Mouse (Mus musculus): ENCODE data around the gene Odf3l1. TPM values are rescaled to one million over a fixed set of nuclear protein-coding genes. Genes with fewer than 3 reads are reported as not detected.

The Odf3l1 gene
- polyA plus RNA-seq, 1 experiment from 2014 or later: not detected

DNA sequence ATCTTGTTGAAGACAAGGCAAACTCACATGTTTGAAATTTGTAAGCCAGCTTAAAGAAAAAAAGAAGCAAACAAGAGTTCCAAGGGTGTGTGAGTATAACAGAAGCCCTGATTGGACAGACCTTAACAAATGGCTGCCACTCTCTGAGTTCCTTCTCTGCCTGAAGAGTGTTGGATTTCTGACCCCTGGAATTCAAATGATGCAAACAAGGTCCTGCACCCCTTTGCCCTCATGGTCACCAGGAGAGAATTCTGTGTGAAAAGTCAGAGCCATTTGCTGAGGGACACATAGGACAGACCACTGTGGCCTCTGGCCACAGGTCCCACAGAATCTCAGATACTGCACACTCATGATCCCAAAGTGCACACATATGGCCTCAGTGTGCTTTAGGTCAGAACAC, 22.6 kb downstream of the Odf3l1 start:
- no peak overlapping the region for H3K9ac ChIP-seq (replicated peaks; ENCODE audit: low read length)
- no peak overlapping the region for H3K4me3 ChIP-seq (ENCODE audit: low read depth, low read length)
- H3K4me1 ChIP-seq (ENCODE audit: control insufficient read depth, insufficient read depth, low read length): no peaks in the 10 kb centered on the region; the same call in 1 of the 2 replicates
- H3K27me3 ChIP-seq (ENCODE audit: control insufficient read depth, insufficient read depth, low read length): no peaks in the 10 kb centered on the region
- H3K27ac ChIP-seq (replicated peaks; ENCODE audit: low read depth, low read length): no peak overlapping the region
- no peaks in the 10 kb centered on the region for H3K36me3 ChIP-seq (replicated peaks; ENCODE audit: control insufficient read depth, insufficient read depth, low read depth, low read length)
- H3K4me2 ChIP-seq (ENCODE audit: low read depth, low read length): no peak overlapping the region
- DNase-seq (ENCODE audit: low spot score) (no peak), ATAC-seq (replicated peaks; ENCODE audit: insufficient number of reproducible peaks, low FRiP score, low TSS enrichment, low read depth) (no peak)
- H3K9me3 ChIP-seq (replicated peaks; ENCODE audit: control insufficient read depth, low read length): no peaks in the 10 kb centered on the region

- no peak overlapping the region for H3K4me2 ChIP-seq (ENCODE audit: low read depth, low read length)
- WGBS: 69% methylated on average over 5 of the region's 5 CpGs
- no peak overlapping the region for H3K27ac ChIP-seq (replicated peaks; ENCODE audit: low read depth, low read length)
- H3K4me3 ChIP-seq (ENCODE audit: low read depth, low read length): no peak overlapping the region
- no peaks in the 10 kb centered on the region for H3K36me3 ChIP-seq (replicated peaks; ENCODE audit: control insufficient read depth, insufficient read depth, low read depth, low read length)
- DNase-seq (ENCODE audit: low spot score): no peak
- H3K9me3 ChIP-seq (replicated peaks; ENCODE audit: control insufficient read depth, low read length): no peaks in the 10 kb centered on the region
- ATAC-seq (replicated peaks; ENCODE audit: insufficient number of reproducible peaks, low FRiP score, low TSS enrichment, low read depth): no peak
- no peaks in the 10 kb centered on the region; the same call in 1 of the 2 replicates for H3K4me1 ChIP-seq (ENCODE audit: control insufficient read depth, insufficient read depth, low read length)
- no peak overlapping the region for H3K9ac ChIP-seq (replicated peaks; ENCODE audit: low read length)
- H3K27me3 ChIP-seq (ENCODE audit: control insufficient read depth, insufficient read depth, low read length): no peaks in the 10 kb centered on the region
Observed at GRCm38 (mm10) chr9:56840721-56841120, 23.8 kb downstream of the Odf3l1 start.

- 73% methylated on average over 5 of the region's 5 CpGs for WGBS
- no peak for ATAC-seq (replicated peaks; ENCODE audit: insufficient number of reproducible peaks, low FRiP score, low TSS enrichment, low read depth)
- no peaks in the 10 kb centered on the region for H3K27me3 ChIP-seq (ENCODE audit: control insufficient read depth, insufficient read depth, low read length)
- H3K4me3 ChIP-seq (ENCODE audit: low read depth, low read length): no peak overlapping the region
- DNase-seq (ENCODE audit: low spot score): no peak
- no peak overlapping the region for H3K9ac ChIP-seq (replicated peaks; ENCODE audit: low read length)
- no peak overlapping the region for H3K4me2 ChIP-seq (ENCODE audit: low read depth, low read length)
- H3K4me1 ChIP-seq (ENCODE audit: control insufficient read depth, insufficient read depth, low read length): no peaks in the 10 kb centered on the region
- no peaks in the 10 kb centered on the region for H3K36me3 ChIP-seq (replicated peaks; ENCODE audit: control insufficient read depth, insufficient read depth, low read depth, low read length)
- no peak overlapping the region for H3K27ac ChIP-seq (replicated peaks; ENCODE audit: low read depth, low read length)
- no peaks in the 10 kb centered on the region for H3K9me3 ChIP-seq (replicated peaks; ENCODE audit: control insufficient read depth, low read length)
Observed at GRCm38 (mm10) chr9:56835152-56835551, 29.3 kb downstream of the Odf3l1 start.

GRCm38 (mm10) chr9:56832900-56833299, 31.6 kb downstream of the Odf3l1 start:
- H3K36me3 ChIP-seq (replicated peaks; ENCODE audit: control insufficient read depth, insufficient read depth, low read depth, low read length): no peaks in the 10 kb centered on the region
- 32% methylated on average over 6 of the region's 6 CpGs for WGBS
- ATAC-seq (replicated peaks; ENCODE audit: insufficient number of reproducible peaks, low FRiP score, low TSS enrichment, low read depth) (no peak), DNase-seq (ENCODE audit: low spot score) (no peak)
- no peaks in the 10 kb centered on the region for H3K4me1 ChIP-seq (ENCODE audit: control insufficient read depth, insufficient read depth, low read length)
- H3K27ac ChIP-seq (replicated peaks; ENCODE audit: low read depth, low read length): no peak overlapping the region
- no peak overlapping the region for H3K4me2 ChIP-seq (ENCODE audit: low read depth, low read length)
- H3K9ac ChIP-seq (replicated peaks; ENCODE audit: low read length): no peak overlapping the region
- no peaks in the 10 kb centered on the region for H3K27me3 ChIP-seq (ENCODE audit: control insufficient read depth, insufficient read depth, low read length)
- H3K4me3 ChIP-seq (ENCODE audit: low read depth, low read length): no peak overlapping the region
- no peaks in the 10 kb centered on the region for H3K9me3 ChIP-seq (replicated peaks; ENCODE audit: control insufficient read depth, low read length)

DNA sequence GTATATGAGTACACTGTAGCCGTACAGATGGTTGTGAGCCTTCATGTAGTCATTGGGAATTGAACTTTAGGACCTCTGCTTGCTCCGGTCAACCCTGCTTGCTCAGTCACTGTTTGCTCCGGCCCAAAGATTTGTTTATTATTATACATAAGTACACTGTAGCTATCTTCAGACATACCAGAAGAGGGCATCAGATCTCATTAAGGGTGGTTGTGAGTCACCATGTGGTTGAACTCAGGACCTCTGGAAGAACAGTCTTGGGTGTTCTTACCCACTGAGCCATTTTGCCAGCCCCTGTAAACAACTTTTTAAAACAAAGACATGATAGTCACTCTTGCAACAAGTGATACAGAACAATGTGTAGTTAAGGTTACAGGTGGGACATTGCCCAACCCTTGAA, 32.6 kb downstream of the Odf3l1 start:
- Histone ChIP-seq H3K4me2 (ENCODE audit: low read depth, low read length) (no peak overlapping the region), H3K4me3 (ENCODE audit: low read depth, low read length) (no peak overlapping the region), H3K9ac (replicated peaks; ENCODE audit: low read length) (no peak overlapping the region), H3K9me3 (replicated peaks; ENCODE audit: control insufficient read depth, low read length) (no peaks in the 10 kb centered on the region), H3K27me3 (ENCODE audit: control insufficient read depth, insufficient read depth, low read length) (no peaks in the 10 kb centered on the region), H3K27ac (replicated peaks; ENCODE audit: low read depth, low read length) (no peak overlapping the region), H3K4me1 (ENCODE audit: control insufficient read depth, insufficient read depth, low read length) (no peaks in the 10 kb centered on the region), H3K36me3 (replicated peaks; ENCODE audit: control insufficient read depth, insufficient read depth, low read depth, low read length) (no peaks in the 10 kb centered on the region)
- WGBS: 85% methylated on average over 3 of the region's 3 CpGs
- no peak for DNase-seq (ENCODE audit: low spot score)
- ATAC-seq (replicated peaks; ENCODE audit: insufficient number of reproducible peaks, low FRiP score, low TSS enrichment, low read depth): no peak

DNA sequence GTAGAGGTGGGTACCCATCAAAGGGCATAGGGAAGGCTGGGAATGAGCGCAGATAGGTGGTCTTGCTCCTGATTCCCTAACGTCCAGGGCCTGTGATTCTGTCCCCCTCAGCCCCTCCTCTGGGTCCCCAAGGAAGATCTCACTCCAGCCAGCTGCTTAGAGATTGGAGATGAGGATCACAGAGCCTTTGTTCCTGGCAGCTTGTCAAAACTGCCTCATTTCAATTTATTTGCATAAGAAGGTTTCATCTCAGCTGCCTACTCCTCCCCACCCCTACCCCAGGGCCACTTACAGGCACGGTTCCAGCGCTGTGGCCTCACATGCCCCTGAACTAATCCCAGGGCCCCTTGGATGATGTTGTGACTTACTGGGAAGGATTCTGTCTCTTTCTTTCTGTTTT, 34.3 kb downstream of the Odf3l1 start:
- Histone ChIP-seq H3K27me3 (ENCODE audit: control insufficient read depth, insufficient read depth, low read length) (no peaks in the 10 kb centered on the region), H3K9me3 (replicated peaks; ENCODE audit: control insufficient read depth, low read length) (no peaks in the 10 kb centered on the region), H3K9ac (replicated peaks; ENCODE audit: low read length) (no peak overlapping the region), H3K4me3 (ENCODE audit: low read depth, low read length) (no peak overlapping the region), H3K27ac (replicated peaks; ENCODE audit: low read depth, low read length) (no peak overlapping the region), H3K4me2 (ENCODE audit: low read depth, low read length) (no peak overlapping the region), H3K4me1 (ENCODE audit: control insufficient read depth, insufficient read depth, low read length) (peaks cover 4% of the 10 kb centered on the region), H3K36me3 (replicated peaks; ENCODE audit: control insufficient read depth, insufficient read depth, low read depth, low read length) (no peaks in the 10 kb centered on the region)
- no peak for ATAC-seq (replicated peaks; ENCODE audit: insufficient number of reproducible peaks, low FRiP score, low TSS enrichment, low read depth)
- no peak for DNase-seq (ENCODE audit: low spot score)
- WGBS: 26% methylated on average over 4 of the region's 4 CpGs

DNA sequence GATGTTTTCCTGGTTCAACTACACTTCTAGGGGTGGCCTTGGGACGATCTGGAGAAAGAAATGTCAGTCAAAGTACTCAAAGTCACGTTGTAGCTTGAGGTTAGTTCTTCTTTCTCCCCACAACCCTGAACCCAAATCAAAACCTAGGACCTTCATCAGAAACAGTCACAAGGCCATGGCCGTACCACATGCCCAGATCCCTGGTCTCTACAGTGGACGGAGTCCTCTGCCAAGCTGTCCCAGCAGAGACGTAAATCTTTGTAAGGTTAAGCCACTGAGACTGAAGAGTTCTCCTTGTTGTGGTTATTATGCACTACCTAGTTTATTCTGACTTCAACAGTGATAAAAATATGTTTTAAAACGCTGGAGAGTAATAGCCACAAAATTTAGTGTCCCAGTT, 35.6 kb downstream of the Odf3l1 start:
- no peak overlapping the region for H3K4me3 ChIP-seq (ENCODE audit: low read depth, low read length)
- H3K9ac ChIP-seq (replicated peaks; ENCODE audit: low read length): no peak overlapping the region
- ATAC-seq (replicated peaks; ENCODE audit: insufficient number of reproducible peaks, low FRiP score, low TSS enrichment, low read depth): no peak
- no peaks in the 10 kb centered on the region for H3K36me3 ChIP-seq (replicated peaks; ENCODE audit: control insufficient read depth, insufficient read depth, low read depth, low read length)
- H3K4me2 ChIP-seq (ENCODE audit: low read depth, low read length): no peak overlapping the region
- H3K27ac ChIP-seq (replicated peaks; ENCODE audit: low read depth, low read length): no peak overlapping the region
- DNase-seq (ENCODE audit: low spot score): no peak
- no peaks in the 10 kb centered on the region for H3K27me3 ChIP-seq (ENCODE audit: control insufficient read depth, insufficient read depth, low read length)
- WGBS: 90% methylated on average over 6 of the region's 6 CpGs
- no peaks in the 10 kb centered on the region for H3K9me3 ChIP-seq (replicated peaks; ENCODE audit: control insufficient read depth, low read length)
- H3K4me1 ChIP-seq (ENCODE audit: control insufficient read depth, insufficient read depth, low read length): peaks cover 4% of the 10 kb centered on the region

GRCm38 (mm10) chr9:56828146-56828545, 36.3 kb downstream of the Odf3l1 start:
- no peaks in the 10 kb centered on the region for H3K27me3 ChIP-seq (ENCODE audit: control insufficient read depth, insufficient read depth, low read length)
- H3K9me3 ChIP-seq (replicated peaks; ENCODE audit: control insufficient read depth, low read length): no peaks in the 10 kb centered on the region
- H3K9ac ChIP-seq (replicated peaks; ENCODE audit: low read length): no peak overlapping the region
- no peak overlapping the region for H3K4me2 ChIP-seq (ENCODE audit: low read depth, low read length)
- ATAC-seq (replicated peaks; ENCODE audit: insufficient number of reproducible peaks, low FRiP score, low TSS enrichment, low read depth): no peak
- 39% methylated on average over 9 of the region's 9 CpGs for WGBS
- no peak for DNase-seq (ENCODE audit: low spot score)
- peaks cover 4% of the 10 kb centered on the region for H3K4me1 ChIP-seq (ENCODE audit: control insufficient read depth, insufficient read depth, low read length)
- H3K4me3 ChIP-seq (ENCODE audit: low read depth, low read length): no peak overlapping the region
- H3K36me3 ChIP-seq (replicated peaks; ENCODE audit: control insufficient read depth, insufficient read depth, low read depth, low read length): no peaks in the 10 kb centered on the region
- no peak overlapping the region for H3K27ac ChIP-seq (replicated peaks; ENCODE audit: low read depth, low read length)

All from embryonic facial prominence, embryonic 11.5 days (tissue).